Mouse (Mus musculus): Measurements from ENCODE around the gene Tmem63b.

Gene Tmem63b

DNA sequence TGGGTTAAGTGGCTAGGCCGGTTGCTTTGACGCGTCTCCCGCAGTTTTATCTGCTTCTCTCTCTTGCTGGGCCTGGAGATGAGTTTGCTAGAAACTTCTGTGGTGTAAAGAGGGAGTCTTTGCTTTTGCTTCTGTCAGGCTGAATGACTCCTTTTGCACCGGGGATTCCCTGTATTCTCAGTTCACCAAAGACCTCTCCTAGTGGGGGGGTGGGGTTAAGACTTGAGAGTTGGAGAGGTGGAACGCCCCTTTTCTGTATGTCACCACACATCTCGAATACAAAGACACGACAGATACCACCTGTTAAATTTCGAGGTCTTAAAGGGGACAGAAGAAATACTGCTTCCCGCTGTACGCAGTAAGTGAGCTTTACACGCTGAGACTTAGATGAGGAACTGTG is at the start of gene Tmem63b:
Tmem63b (minus strand) TSS at position 190 of the 400 bp plus-strand sequence.
- DNase-seq: no peak

GRCm38 (mm10) chr17:45735382-45736310 is 48.9 kb upstream of the Tmem63b start:
- DNase-seq: peak; percentile 37 to 72

DNA sequence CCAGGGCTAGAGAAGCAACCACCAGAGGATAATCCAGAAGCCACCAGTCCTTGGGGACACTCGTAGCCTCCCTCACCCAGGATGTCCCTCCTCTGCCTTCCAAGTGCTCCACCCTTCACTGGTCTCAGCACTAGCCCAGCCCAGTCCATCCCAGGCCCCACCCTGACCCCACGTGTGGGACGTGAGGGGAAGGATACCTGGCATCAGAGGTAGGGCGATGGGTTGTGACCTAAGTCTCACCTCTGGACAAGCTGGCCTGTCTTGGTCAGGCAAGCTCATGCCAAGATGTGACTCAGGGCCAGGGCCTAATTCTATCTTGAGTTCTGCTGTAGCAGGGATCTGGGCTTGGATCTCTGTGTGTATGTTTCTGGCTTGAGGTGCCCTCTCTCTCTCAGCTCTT is 48.2 kb upstream of the Tmem63b start:
- DNase-seq: no peak

- DNase-seq: no peak
Observed at GRCm38 (mm10) chr17:45734333-45734732, 47.6 kb upstream of the Tmem63b start.

- no peak for DNase-seq
Observed at GRCm38 (mm10) chr17:45733735-45734301, 47.1 kb upstream of the Tmem63b start, which contains the start of gene 1600014C23Rik. Gene 1600014C23Rik, minus strand, starts transcription at chr17:45733844.

DNA sequence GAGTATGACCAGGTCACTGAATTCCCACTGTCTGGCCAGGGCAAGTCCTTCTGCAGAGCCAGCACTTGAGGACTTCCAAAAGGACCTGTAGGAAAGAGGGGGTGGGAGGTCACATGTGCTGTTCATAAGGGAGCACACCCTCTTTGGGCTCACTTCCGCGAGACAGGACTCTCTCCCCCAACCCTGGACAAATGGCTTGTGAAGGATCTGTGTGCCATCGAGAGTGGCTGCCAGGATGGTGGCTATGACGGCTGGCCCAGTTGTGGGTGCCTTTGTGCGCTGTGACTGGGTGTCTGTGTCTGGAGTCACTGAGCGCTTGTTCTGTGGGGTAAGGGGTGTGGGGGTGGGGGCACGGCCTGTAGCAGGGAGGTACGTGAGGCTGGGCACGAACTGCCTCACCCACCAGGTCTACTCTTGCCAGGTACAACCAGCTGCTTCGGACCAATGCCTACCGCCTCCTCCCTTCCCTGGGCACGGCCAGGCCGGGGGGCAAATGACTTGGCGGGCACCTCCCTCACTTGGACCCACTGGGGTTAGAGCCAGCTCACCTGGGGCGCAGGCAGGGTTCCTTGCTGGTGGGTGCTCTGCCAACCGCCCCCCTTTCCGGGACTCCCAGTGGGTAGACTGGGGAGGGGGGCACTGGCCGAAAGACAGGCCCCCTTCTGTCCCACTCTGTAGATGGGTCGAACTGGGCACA is 46.5 kb upstream of the Tmem63b start:
- no peak for DNase-seq

GRCm38 (mm10) chr17:45731172-45731864 is 44.6 kb upstream of the Tmem63b start:
- DNase-seq: peak; percentile 58 to 82

- no peak for DNase-seq
Observed at GRCm38 (mm10) chr17:45730696-45731095, 44.0 kb upstream of the Tmem63b start.

- DNase-seq: no peak
Observed at GRCm38 (mm10) chr17:45729387-45729786, 42.7 kb upstream of the Tmem63b start.

- DNase-seq: no peak
Observed at GRCm38 (mm10) chr17:45727983-45728723, 41.4 kb upstream of the Tmem63b start.

DNA sequence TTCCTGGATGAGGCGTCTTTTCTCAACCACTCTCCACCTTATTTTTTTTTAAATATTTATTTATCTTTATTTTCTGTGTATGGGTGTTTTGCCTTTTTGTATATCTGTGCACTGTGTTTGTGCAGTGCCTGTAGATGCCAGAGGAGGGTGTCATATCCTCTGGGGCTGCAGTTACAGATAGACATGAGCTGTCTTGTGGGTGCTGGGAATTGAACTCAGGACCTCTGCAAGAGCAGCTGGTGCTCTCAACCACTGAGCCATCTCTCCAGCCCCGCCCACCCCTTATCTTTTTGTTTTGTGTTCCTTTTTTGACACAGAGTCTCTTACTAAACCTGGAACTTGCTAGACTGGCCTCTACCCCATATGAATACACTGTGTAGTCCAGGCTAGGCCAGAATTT is 40.8 kb upstream of the Tmem63b start:
- no peak for DNase-seq

- DNase-seq: no peak
Observed at GRCm38 (mm10) chr17:45726249-45726648, 39.5 kb upstream of the Tmem63b start.

GRCm38 (mm10) chr17:45724574-45724921 is 37.8 kb upstream of the Tmem63b start:
- no peak for DNase-seq

DNA sequence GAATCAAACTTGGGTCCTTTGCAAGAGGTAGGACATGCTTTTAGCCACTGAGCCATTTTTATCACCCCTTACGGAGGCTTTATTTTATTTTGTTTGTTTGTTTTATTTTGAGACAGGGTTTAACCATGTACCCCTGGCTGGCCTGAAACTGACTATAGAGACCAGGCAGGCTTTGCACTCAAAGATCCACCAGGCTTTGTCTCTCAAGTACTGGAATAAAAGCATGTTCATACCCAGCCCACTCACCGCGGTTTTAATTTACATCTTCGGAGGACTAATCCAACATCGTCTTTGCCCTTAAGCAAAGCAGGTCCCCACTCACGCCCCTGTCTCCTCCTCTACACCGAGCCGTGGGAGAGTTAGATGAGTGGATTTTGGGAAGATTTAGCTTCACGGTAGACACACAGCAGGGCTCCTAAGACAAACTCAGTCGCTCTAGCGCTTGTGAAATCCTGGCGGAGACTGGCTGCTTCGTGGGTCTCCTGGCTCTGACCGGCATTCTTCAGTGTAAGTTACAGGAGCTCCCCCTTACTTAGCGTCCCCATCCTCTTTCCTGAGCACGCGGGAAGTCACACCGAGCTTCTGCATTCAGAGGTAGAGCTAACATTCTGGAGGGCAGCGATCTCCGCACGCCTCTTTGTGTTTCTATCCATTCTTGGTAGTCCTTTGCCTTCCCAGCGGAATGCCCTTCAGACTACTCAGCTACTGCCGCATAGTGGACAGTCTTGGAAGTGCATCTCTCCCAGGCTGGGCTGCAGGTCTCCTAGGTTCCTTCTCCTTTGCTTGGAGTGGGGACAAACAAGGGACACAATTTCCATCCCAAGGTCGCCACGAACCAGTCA is 37.2 kb upstream of the Tmem63b start:
- peak in 1 of 2 experiments; percentile 72 for DNase-seq

- DNase-seq: peak; percentile 40 to 64
Observed at GRCm38 (mm10) chr17:45718323-45718722, 31.6 kb upstream of the Tmem63b start.

DNA sequence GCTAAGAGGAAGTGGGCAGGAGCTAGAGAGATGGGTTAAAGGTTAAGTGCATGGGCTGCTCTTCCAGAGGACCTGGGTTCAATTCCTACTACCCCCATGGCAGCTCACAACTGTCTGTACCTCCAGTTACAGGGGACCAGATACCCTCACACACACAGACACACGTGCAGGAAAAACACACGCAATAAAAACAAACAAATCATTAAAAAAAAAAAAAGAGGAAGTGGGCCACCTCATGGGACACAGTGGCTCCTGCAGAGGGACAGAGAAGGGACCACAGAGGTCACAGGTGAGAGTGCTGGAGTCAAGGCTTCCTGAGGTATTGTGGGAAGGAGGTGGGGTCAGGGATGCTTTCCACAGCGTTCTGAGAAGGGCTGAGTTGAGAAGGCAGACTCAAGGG is 24.8 kb upstream of the Tmem63b start:
- DNase-seq: no peak

GRCm38 (mm10) chr17:45710407-45710806 is 23.7 kb upstream of the Tmem63b start:
- no peak for DNase-seq

DNA sequence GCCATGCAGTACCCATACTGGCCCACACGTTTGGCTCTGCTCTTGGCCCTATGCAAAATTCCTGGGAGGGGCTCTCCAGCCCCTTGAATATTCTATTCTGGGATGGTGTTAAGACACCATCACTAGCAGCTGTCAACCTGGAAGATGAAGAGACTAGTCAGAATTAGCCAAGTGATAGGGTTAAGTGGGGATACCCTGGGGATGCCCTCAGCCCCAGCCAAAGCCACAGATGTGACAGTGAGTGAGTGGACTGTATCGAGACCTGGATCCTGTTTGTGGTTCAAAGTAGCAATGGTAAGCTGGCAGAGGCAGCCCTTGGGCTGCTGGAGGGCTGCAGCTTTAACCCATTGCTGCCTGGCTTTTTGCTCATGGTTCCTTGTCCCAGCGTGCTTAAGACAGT is 23.1 kb upstream of the Tmem63b start:
- DNase-seq: no peak

DNA sequence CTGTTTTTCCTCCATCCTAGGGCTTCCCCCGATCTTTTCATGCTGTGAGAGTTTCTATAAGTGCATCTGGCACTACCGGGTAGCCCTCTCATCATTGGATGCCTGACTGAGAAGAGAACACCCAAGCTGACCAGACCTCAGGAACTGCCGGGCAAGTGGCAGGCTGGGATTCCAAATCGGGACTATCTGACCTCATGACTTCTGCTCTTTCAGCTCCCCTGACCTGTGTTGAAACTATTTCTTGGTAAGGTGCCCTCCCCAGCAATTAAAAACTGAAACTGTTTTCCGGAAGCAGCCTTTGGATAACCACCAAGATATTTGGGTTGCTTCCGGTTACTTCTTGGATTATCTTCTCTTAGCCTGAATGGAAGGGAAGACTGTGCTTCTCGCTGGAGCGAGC is 21.5 kb upstream of the Tmem63b start:
- DNase-seq: no peak

DNA sequence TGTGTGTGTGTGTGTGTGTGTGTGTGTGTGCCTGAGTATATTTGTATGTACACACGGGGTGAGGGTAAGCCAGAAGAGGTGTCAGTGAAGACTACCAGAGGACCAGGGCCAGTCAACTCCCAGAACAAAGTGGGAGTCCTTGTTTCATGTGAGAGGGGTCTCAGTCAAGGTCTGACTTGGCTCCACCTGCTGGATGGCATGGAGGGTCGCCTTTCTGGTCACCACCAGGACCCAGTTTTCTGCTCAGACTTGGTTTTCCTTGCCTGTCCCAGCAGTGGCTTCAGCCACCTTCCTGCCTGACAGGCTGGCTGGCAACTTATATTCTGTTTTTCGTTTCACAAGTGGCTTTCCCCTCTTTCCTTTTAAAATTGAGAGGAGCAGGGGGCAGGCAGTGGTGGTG is 20.7 kb upstream of the Tmem63b start:
- DNase-seq: no peak

DNA sequence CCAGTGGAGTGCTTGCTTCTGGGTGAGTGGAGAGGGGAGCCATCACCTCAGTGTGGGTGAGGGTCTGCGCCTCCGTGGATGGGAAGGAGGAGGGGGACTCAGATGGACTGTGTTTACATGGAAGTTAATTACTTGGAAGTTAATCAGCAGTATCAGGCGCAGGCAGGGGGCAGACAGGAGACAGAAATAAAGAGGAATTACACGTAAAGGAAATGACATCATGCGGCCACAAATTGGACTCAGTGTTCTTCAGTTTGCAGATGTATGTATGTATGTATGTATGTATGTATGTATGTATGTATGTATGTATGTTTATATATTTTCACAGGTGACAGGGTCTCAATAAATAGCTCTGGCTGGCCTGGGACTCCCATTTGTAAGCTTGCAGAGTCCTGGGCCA is 20.1 kb upstream of the Tmem63b start:
- no peak for DNase-seq
